Mouse (Mus musculus): ENCODE measurements at regions not wholly inside any gene's neighbourhood (a gene's known extent, or its start where the extent isn't known, plus 50 kb on each side); places are given as distances from the start of the nearest gene placed in this dataset.

DNA sequence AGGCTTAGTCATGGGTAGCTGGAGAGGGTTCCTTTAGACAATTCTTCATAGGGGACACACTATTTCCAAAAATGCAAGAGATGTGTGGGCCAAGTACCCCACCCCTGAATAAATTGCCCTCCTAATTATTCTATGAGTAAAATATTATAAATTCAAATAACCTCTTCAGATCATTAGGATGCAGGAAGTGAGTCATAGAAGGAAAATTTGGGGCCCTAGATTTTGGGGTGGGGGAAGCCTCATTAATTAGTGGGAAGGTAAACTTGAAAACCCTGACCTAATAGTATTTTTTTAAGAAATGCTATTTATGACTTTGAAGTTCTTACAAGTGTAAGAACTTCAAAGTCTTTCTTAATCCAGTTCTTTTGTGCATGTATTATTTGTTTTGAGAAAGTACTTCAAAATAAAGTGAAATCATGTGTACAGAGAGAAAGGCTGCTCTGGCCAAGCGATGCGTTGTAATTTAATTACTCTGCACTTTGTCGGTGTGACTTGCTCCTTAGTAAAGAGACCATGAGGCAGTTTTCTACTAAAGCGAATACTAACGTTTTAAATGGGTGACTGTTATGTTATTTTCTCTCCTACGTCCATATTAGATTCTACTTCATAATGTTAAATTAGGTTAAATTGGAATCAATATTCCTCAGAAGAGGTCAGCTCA, 200.6 kb downstream of the Tgfb2 start:
- DNase-seq (ENCODE audit: low spot score in 2 of 2) = no peak

DNA sequence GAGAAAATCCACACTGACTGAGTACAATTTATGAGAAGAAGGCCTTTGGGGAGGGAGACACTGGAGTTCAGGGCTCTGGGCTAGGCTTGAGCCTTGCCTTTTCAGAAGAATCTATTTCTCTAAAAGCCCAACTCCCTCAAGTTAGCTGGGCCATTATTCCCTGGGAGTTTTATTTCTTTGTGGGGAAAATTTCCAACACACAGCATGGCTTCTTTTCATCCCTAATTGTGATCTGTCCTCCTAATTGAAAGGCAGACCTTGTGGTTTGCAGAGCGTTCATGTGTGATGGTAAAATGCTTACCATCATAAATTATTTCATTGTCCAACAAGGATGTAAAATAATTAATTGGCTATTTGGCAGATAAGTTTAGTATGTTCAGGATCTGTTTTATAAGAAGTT, 204.1 kb downstream of the Tgfb2 start:
- no peak for DNase-seq (ENCODE audit: low spot score in 2 of 2)

DNA sequence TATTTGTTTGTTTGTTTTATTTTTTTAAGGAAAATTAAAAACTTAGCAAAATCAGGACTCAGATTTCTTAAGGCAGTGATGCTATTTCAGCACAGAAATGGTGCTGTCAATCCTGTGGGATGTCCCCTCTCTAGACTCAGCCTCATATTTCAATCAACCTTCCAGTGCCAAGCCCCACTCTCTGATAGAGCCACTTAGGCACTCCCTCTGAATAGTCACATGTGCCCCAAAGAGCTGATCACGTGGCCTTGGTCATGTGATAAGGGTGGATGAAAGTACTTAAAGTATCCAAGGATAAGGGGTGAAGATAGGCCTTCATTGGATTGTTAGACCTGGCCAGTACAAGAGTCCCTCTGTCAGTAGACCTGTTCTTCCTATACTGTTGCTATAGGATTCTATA, 207.9 kb downstream of the Tgfb2 start:
- no peak for DNase-seq (ENCODE audit: low spot score in 2 of 2)

DNA sequence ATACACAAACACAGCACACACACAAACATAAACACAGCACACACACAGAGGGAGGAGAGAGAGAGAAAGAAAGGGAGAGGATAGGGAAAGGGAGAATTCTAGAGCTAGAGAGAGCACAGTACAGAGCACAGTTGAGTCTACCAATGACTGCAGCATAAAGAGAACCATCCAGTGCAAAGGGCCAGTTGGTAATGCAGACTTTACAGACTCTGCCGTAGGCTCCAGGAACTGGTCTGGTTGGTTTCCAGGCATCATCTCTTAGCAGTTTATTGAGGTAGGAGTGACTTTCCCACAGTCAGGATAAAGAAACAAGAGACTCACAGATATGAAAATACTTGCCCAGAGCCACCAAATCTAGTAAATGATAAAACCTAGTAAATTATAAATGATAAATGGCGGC, 208.5 kb downstream of the Tgfb2 start:
- no peak for DNase-seq (ENCODE audit: low spot score in 2 of 2)

DNA sequence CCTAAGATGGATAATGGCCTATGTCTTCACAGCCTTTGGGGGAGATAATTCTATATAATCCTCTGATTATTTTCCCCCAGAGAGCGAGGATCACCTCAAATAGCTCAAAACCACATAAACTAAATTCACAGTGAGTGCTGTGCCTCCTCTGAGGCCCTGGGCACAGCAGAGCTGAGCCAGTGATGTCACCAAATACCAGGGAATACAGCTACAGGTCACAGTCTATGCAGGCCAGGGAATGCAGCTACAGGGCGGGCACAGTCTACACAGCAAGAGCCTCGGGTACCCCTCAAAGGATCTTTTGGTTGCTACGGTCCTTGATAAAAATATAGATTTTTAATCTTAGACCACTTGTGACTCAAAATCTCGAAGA, 211.4 kb downstream of the Tgfb2 start:
- no peak for DNase-seq (ENCODE audit: low spot score in 2 of 2)

DNA sequence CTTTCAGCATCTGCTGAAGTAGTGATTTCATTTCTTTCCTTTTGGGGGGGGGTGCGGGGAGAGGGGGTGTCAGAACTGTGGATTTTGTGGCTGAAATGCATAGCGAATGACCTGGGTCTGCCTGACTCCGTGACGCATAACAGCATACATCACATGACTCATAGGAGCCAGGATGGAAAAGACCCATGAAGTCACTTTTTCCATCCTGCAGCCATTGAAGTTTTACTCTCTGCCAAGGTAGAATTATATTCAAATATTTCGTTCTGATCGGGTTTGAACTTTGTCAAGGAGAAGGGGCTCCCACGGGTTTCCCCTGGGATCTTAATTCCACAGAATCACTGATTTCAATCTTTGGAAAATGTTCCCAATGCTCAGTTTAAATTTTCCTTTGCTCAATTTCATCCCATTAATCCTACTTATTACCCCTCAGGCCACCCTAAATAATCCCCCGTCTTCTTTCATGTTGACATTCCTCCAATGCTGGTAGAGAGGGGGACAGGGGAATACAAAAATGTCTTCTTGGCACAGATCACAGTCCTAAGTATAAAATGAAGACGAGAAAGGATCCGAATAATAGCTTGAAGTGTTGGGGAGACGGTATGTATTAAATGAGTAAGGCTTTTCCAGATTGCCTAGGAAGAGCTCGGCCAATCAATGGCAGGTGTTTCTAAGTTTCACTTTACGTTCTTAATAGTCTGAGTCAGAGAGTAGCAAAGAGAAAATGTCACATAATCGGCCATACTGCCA, 212.0 kb downstream of the Tgfb2 start:
- no peak for DNase-seq (ENCODE audit: low spot score in 2 of 2)

DNA sequence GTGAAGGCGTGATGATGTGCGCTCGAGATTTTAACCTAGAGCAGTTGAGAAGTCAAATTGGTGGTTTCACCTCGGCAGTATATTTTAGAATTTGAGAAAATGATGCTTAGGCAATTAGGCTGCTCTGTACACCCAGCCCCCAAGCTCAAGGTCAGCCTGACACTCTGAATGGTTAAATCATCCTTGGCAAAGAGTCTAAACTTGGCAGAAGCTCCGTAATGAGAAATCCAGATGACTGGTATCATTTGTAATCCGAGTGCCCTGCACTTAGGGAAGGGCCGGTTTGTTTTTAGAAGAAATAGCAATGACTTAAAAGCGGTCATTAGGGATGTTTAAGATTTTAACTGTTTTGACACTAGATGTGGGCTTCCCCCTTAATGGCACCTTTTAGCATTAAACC, 223.6 kb downstream of the Tgfb2 start:
- no peak for DNase-seq (ENCODE audit: low spot score in 2 of 2)

DNA sequence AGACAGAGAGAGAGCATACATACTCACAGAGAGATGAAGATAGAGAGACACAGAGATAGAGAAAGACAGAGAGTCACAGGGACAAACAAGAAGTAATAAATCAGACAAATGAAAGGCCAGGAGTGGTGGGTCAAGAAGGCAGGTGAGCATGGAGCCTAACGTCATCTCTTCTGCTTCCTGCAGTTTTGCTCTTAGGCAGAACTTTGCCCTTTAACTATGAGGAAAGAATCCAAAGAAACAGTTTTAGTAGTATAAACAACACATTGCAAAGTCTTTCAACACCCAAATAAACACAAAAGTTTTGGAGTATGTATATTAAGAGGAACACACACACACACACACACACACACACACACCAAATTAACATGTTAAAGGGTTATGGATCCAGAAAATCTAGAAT, 225.8 kb downstream of the Tgfb2 start:
- no peak for DNase-seq (ENCODE audit: low spot score in 2 of 2)

DNA sequence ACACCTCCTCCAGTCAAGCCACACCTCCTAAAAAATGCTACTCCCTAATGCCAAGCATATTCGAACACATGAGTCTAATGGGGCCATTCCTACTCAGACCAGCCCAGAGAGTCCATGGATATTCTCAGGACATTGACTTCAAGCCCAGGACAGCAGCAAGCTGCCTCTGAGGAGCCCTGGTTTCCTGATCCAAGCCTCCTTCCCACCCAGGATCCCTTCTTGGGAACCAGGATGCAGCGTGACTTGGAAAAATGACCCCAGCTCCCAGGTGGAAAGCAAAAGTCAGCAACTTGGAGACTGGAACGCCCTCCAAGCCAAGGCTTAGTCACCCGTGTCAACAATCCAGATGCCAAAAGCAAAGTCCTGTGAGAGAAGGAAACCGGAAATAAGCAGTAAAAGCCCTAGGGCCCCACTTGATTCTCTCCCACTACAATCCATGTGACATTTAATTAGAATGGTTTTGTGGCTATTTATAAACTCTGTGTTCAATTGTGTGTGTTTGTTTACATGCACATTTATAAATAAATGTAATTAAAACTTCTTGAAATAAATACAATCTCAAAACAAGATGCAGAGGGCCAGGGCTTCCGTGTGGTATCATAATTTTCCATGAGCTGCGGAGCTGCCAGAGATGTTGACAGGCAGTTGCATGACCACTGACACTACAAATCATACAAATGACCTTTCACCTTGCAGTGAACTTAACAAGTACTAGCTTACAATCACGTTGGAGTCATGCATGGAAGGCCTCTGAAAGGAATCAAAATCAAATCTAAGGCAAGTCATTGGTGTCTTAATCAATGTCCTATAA, 227.2 kb downstream of the Tgfb2 start:
- DNase-seq (ENCODE audit: low spot score in 2 of 2) = no peak

DNA sequence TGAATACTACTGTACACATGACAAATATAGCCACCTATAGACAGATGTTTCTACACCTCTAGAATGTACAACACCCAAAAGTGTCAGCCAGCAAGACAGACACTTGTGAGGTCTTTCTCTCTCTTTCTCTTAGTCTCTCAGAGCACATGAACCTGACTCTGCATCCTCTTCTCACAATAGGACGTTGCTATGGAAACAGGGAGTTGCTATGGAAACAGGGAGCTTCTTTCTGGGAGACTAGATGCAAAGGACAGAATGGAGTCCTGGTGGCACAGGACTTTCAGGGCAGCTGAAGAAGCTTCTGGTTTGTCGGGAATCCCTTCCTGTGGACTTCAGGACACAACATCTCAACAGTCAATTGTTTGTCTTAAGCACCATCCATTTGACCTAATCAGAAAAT, 230.9 kb downstream of the Tgfb2 start:
- no peak for DNase-seq (ENCODE audit: low spot score in 2 of 2)

DNA sequence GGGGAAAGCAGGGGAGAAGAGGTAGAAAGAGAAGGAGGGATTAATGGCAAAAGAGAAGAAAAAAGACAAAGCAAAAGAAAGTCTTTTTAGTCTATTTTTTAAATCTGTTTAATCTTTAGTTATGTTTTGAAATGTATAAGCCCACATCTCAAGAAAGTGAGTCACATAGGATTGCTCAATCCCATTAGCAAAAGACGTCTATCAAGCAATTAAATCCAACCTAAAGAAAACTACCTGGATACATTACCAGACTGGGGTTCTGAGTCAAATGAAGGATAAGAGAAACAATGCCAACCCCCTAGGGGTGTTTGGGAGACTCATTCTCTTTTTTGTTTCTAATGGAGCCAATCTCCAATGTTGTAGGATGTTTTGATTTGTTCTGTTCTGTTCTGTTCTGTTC, 231.4 kb downstream of the Tgfb2 start:
- no peak for DNase-seq (ENCODE audit: low spot score in 2 of 2)

DNA sequence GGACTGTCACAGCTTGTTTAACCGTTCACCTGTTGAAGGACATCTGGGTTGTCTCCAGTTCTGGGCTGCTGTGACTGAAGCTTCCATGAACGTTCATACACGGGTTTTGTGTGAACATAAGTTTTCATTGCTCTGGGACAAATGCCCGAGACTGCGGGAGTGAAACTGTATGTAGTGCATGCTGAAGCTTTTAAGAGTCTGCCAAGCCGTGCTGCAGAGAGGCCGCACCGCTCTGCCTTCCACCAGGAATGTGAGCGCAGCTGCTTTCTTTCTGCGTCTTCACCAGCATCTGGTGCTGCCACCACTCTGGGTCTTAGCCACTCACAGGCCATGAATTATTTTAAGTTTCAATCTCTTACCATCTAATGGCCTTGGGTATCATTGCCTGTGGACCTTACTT, 232.8 kb downstream of the Tgfb2 start:
- DNase-seq (ENCODE audit: low spot score in 2 of 2) = no peak

DNA sequence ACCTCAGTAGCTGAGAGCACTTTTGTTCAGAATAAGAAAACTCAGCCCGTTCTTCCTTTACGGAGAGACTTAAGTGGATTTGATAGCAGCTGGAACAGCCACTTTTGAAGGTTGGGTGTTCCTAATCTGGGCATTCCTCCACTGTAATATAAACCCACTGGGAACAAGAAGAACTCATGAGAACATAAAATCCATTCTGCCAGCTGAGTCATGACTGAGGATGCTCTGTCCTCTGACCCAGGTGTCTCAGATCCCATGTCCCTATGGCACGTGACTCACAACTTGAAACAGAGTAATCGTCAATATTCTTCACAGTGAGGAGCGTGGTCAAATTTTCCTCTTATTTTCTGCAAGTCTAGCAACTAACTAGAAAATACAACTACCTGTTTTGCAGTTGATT, 240.3 kb downstream of the Tgfb2 start:
- no peak for DNase-seq (ENCODE audit: low spot score in 2 of 2)

DNA sequence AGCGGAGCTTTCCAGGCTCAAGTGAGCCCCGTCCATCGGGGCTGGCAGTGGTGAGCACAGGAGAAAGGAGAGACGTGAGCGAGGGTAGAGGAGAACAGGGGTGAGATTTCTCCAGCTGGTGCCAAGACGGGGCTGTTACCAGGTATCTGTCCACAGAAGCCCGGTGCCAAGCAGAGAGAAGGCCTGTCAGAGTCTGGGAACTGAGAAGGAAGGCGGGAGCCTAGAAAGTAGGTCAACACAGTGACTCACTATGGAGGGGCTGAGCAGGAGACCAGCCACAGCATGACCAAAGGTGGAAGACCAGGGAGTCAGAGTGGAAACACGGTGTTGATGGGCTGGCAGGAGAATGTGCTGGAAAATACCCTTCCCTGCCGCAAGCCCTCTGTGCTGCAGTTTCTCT, 245.0 kb downstream of the Tgfb2 start:
- DNase-seq (ENCODE audit: low spot score in 2 of 2) = no peak

DNA sequence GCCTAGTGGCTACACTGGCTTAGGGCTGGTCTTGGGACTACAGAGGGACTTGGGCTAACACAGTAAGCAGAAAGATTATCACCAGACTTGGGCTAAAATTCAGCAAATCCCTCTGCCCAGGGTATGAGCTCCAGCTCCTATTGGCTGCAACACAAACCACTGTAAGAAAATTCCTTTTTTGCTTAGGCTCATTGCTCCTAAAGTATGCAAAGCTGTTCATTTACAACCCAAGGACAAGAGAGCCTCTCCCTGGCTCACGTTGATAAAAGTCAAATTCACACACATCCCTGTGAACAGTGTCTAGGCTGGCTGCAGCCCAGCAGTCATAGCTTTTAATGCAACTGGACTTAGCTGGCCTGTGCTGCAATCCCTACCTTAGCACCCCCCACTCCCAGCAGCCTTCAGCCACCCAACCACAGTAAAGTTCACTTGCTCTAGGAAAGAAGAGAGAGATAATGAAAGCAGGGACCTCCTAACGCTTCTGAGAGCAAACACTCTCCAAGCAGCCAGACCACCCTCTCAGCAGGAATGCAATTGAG, 247.6 kb downstream of the Tgfb2 start:
- no peak for DNase-seq (ENCODE audit: low spot score in 2 of 2)

DNA sequence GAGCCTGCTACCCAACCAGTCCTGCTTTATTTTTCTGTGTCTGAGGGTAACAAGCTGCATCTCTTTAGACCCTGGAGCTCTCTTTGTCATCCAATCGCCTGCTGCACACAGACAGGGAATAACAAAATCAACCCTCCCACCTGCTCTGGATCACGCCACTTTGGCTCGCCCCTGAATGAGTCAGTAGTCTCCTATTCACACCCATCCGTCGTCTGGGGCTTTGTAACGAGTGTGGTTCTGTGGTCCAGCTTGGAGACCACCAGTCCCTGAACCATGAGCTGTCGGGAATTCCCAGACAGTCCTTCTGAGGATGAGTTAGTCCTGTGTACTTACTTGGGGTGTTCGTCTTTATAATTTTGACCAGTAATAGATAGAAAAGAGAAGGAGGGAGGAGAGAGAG, 248.7 kb downstream of the Tgfb2 start:
- DNase-seq (ENCODE audit: low spot score in 2 of 2) = no peak

DNA sequence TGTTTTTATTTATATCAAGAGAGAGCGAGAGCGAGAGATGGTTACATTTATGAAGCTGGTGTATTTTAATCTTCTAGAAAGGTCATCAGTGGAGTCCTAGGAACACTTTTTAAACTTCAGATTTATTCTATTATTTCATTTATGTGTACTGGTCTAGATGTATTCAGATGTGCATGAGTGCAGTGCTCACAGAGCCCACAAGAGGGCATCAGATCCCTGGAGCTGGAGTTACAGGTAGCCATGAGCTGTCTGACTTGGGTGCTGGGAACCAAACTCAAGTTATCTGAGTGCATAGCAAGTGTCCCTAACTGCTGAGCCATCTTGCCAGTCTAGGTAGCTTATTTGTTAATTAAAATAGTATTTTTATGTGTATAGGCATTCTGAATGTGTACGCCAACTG, 249.7 kb downstream of the Tgfb2 start:
- DNase-seq (ENCODE audit: low spot score in 2 of 2) = no peak

DNA sequence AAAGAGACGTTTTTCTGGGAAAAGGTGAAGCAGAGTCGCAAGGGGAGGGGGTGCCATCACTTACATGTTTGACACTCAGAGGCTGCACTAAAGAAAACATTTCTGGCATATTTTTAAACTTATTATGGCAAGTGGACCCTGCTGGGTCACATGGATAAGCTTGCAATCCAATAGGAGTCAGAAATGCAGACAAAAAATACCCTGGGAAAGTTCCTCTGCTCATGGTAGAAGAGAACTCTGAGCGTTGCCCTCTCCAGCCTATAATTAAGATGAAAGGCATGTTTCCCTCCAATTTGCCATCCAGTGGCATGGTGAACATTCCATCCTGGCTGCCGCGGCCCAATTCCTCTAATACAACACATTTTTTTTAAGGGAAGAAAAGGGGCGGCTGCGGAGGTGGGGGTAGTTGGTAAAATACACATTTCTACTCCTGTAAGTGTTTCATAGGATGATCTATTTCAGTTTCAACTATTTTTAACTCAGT, 250.6 kb downstream of the Tgfb2 start:
- no peak for DNase-seq (ENCODE audit: low spot score in 2 of 2)

DNA sequence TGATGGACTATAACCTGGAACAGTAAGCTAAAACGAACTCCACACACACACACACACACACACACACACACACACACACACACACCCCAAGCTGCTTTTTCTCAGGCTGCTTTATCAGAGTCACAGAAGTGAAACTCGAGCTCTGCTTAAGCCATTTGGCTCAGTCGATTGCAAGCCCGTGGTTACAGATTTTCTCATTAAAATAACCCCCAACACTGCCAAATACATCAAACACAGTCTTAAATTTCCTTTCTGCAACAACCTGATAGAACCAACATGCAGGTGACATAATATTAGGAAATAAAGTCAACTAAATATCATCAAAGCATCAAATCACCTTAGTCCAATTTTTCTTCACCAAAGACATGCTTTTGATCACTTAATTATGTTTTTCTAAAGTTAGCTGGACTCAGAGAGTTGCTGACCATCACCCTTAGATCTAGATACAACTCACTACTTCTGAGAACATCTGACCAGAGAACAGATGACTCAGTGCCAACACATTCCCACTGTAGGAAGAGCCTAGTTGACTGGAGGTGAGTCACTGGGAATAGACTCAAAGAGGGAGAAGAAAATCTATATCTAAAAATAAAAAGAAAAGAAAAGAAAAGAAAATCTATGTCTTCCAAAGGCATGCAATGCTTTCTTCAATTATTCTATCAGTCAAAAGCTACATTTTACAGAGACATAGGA, 251.2 kb downstream of the Tgfb2 start:
- DNase-seq (ENCODE audit: low spot score in 2 of 2) = no peak

DNA sequence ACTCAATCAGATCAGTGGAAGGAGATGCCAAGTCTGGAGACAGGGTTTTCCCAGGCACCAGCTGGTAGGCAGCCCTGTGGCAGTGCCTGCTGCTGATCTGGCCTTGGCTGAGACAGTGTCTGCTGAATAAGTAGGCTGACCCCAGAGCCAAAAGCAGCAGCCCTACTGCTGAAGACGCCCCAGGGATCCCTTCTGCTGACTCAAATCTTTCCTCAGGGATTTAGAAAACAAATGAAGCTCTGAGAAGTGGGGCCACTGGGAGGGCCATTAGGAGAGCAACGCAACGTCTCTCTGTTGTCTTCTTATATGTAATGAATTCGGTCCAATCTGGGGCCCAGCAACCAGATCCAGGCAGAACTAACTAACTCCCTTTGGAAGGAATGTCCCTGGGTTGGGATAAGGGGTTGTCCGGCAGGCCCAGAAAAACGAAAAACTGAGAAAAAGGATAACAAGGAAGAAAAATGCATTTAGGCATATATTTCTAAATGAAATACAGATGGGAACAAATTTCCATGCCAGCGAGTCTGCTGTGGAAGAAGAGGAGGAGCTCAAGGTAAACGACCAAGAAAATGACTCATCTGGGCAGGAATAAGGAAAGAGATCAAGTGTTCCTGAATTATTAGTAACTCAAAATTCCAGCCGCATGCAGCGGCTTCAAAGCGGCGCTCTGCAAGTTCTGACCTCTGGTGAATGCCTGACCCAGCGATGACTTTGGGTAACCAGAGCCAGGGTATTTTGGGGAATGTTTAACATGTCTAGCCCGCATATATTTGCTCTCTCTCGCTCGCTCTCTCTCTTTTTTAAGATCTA, 256.7 kb downstream of the Tgfb2 start:
- DNase-seq (ENCODE audit: low spot score in 2 of 2) = no peak

DNA sequence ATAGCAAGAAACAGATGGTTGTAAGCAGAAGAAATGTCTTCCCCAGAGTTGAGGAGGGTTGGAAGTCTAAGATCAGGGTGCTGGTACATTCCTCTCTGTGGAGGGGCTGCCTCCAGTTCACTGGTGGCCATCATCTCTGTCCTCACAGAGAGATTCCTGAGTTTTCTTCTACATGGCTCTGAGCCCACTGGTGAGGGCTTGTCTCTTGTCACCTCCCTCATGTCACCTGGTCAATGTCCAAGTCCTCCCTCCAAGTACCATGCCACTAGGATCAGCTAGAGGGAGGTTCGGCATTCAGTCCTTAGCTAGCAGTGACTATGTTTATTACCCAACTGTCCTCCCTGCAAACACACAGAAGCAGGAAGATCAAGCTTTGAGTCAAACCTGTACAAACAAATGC, 258.3 kb downstream of the Tgfb2 start:
- DNase-seq (ENCODE audit: low spot score in 2 of 2) = no peak
